Mouse (Mus musculus) limb, embryonic 12.5 days (tissue): ENCODE data around the gene Tedc2. TPM values are rescaled to one million over a fixed set of nuclear protein-coding genes. Genes with fewer than 3 reads are reported as not detected.

Experiments
- ATAC-seq: fragments of 200-750 bp; cut with Nextera tagmentation; 2 replicates; pipeline ENCODE4 v1.8.0; 2017; ENCODE audit warnings: low read depth, moderate TSS enrichment; ENCODE audit not compliant: insufficient number of reproducible peaks, insufficient read depth, low FRiP score, low TSS enrichment
- H3K27ac ChIP-seq: fragments of 300-500 bp; sonication (generic); 2 replicates; pipeline ENCODE4 v1.5.1; 2016; ENCODE audit warnings: mild to moderate bottlenecking, moderate library complexity
- H3K27me3 ChIP-seq: fragments of 300-500 bp; sonication (generic); 2 replicates; pipeline ENCODE4 v1.6.1; 2016; ENCODE audit warnings: mild to moderate bottlenecking, moderate library complexity
- H3K36me3 ChIP-seq: fragments of 300-500 bp; sonication (generic); 2 replicates; pipeline ENCODE4 v1.6.1; 2016; ENCODE audit warnings: mild to moderate bottlenecking, moderate library complexity
- H3K4me1 ChIP-seq: fragments of 300-500 bp; sonication (generic); replicated peaks from 2 replicates; pipeline ENCODE4 v1.6.1; 2016
- H3K4me2 ChIP-seq: fragments of 300-500 bp; sonication (generic); 2 replicates; pipeline ENCODE4 v1.6.1; 2016; ENCODE audit warnings: mild to moderate bottlenecking, moderate library complexity
- H3K4me3 ChIP-seq: fragments of 300-500 bp; sonication (generic); replicated peaks from 2 replicates; pipeline ENCODE4 v1.5.1; 2016; ENCODE audit warnings: mild to moderate bottlenecking
- H3K9ac ChIP-seq: fragments of 300-500 bp; sonication (generic); replicated peaks from 2 replicates; pipeline ENCODE4 v1.6.1; 2016; ENCODE audit warnings: mild to moderate bottlenecking, moderate library complexity
- H3K9me3 ChIP-seq: fragments of 300-500 bp; sonication (generic); 2 replicates; pipeline ENCODE4 v1.6.1; 2016; ENCODE audit warnings: mild to moderate bottlenecking, moderate library complexity
- WGBS: fragments of 180-500 bp; shearing (Covaris S2); methylation state at CpG from one replicate; pipeline ENCODE4 v1.1.7; 2016; 5-methylcytosine and 5-hydroxymethylcytosine counted together
- polyA plus RNA-seq: library from polyadenylated mRNA; unstranded; fragments of >200 nt; fragmentation: Nextera tagmentation; extraction: Ambion mirVana; gene quantifications from 2 replicates; pipeline ENCODE4 v1.2.1, GENCODE M21; 2016

Gene Tedc2
- polyA plus RNA-seq, 1 experiment from 2014 or later: 18.3 TPM

DNA sequence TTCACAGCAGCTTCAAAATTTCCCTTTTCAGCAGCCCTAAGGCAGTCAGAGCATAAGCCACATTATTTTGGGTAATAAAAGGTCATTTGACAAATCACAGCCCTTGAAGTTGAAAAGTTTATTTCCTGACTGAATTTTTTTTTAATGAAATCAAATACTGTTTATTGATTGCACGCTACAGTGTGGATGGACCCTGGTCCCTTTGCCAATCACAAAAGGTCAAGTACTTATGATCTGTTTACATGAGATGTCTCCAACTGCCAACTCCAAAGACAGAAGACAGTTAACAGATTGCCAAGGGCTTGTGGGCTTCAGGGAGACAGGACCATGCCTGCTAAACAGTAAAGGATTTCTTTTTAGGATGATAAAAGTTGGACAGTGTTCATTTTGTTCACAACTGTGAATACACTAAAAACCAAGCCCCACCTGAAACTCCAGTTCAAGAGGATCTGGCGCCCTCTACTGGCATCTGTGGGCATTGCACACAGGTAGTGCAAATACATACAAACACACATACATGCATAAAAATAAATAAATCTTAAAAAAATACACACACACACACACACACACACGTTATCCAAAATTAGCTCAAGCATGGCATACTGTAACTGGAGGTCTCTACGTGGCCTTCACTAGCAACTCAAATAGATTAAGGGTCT is 22.8 kb upstream of the Tedc2 start:
- H3K27ac ChIP-seq: no peak overlapping the region
- WGBS: 90% methylated on average over 4 of the region's 4 CpGs
- H3K4me1 ChIP-seq: no peaks in the 10 kb centered on the region
- H3K27me3 ChIP-seq: no peaks in the 10 kb centered on the region
- ATAC-seq: no peak
- H3K9ac ChIP-seq: no peak overlapping the region
- peaks cover 93% of the 10 kb centered on the region for H3K36me3 ChIP-seq
- peaks cover 13% of the 10 kb centered on the region for H3K9me3 ChIP-seq
- no peak overlapping the region for H3K4me2 ChIP-seq
- no peak overlapping the region for H3K4me3 ChIP-seq

GRCm38 (mm10) chr17:24236921-24237320 is 16.3 kb upstream of the Tedc2 start:
- Histone ChIP-seq H3K4me3 (no peak overlapping the region), H3K9ac (no peak overlapping the region), H3K27me3 (no peaks in the 10 kb centered on the region), H3K36me3 (peaks cover 100% of the 10 kb centered on the region), H3K9me3 (no peaks in the 10 kb centered on the region), H3K4me1 (no peaks in the 10 kb centered on the region), H3K27ac (no peak overlapping the region), H3K4me2 (no peak overlapping the region)
- ATAC-seq: no peak
- WGBS: 95% methylated on average over 7 of the region's 7 CpGs

DNA sequence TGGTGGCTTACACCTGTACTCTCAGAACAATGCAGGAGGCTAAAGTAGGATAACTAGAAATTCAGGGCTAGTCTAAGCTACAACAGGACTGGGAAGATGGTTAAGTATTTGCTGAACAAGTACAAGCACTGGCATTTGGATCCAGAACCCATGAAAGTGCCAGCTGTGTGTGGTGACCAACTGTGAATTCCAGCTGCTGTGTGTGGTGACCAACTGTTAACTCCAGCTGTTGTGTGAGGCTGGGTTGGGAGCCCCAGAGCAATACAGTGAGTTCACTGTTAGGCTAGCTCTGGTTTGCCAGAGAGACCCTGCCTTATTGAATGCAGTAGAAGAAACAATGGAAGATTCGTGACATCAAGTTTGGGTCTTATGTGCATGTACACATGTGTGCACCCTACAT is 15.8 kb upstream of the Tedc2 start:
- Histone ChIP-seq H3K36me3 (peaks cover 100% of the 10 kb centered on the region), H3K4me3 (no peak overlapping the region), H3K4me1 (no peaks in the 10 kb centered on the region), H3K4me2 (no peak overlapping the region), H3K9me3 (no peaks in the 10 kb centered on the region), H3K27me3 (no peaks in the 10 kb centered on the region), H3K27ac (no peak overlapping the region), H3K9ac (no peak overlapping the region)
- no peak for ATAC-seq
- 92% methylated on average over 1 of the region's 1 CpGs for WGBS

- ATAC-seq: no peak
- H3K4me3 ChIP-seq: no peak overlapping the region
Observed at GRCm38 (mm10) chr17:24227941-24228340, 7.3 kb upstream of the Tedc2 start.

DNA sequence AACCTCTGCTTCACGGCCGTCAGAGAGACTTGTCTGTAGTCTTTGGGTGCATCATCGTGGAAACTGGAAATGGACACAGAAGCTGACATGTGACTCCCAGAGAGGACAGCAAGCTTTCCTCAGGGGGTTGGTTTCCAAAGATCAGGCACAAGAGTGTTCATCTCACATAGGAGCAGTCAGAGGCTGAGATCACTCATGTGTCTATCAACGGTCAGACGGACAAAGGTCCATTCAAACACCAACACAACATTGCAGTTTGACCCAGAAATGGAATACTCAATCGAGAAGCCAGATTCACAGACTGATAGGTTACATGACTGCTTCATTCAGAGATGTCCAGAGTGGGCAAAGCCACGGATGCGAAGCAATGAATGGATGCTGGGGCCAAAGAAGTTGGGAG is 6.1 kb upstream of the Tedc2 start:
- no peak overlapping the region for H3K4me3 ChIP-seq
- 93% methylated on average over 8 of the region's 8 CpGs for WGBS
- no peak overlapping the region for H3K4me2 ChIP-seq
- no peaks in the 10 kb centered on the region for H3K4me1 ChIP-seq
- no peak for ATAC-seq
- no peaks in the 10 kb centered on the region for H3K27me3 ChIP-seq
- H3K9me3 ChIP-seq: no peaks in the 10 kb centered on the region
- no peak overlapping the region for H3K27ac ChIP-seq
- H3K9ac ChIP-seq: no peak overlapping the region
- H3K36me3 ChIP-seq: peaks cover 95% of the 10 kb centered on the region

More at GRCm38 (mm10) chr17:24227941-24228340, 7.3 kb upstream of the Tedc2 start:
- H3K9me3 ChIP-seq: no peaks in the 10 kb centered on the region
- H3K27ac ChIP-seq: no peak overlapping the region
- H3K36me3 ChIP-seq: peaks cover 100% of the 10 kb centered on the region
- 78% methylated on average over 7 of the region's 7 CpGs for WGBS
- H3K27me3 ChIP-seq: no peaks in the 10 kb centered on the region
- H3K4me1 ChIP-seq: no peaks in the 10 kb centered on the region
- H3K9ac ChIP-seq: no peak overlapping the region
- no peak overlapping the region for H3K4me2 ChIP-seq

- WGBS: 94% methylated on average over 5 of the region's 5 CpGs
- Histone ChIP-seq H3K4me2 (no peak overlapping the region), H3K9ac (no peak overlapping the region), H3K4me3 (no peak overlapping the region), H3K9me3 (no peaks in the 10 kb centered on the region), H3K4me1 (peaks cover 4% of the 10 kb centered on the region; the same call in 1 of the 2 replicates), H3K27ac (no peak overlapping the region), H3K27me3 (no peaks in the 10 kb centered on the region), H3K36me3 (peaks cover 86% of the 10 kb centered on the region)
- ATAC-seq: no peak
Observed at GRCm38 (mm10) chr17:24225851-24226250, 5.2 kb upstream of the Tedc2 start.

DNA sequence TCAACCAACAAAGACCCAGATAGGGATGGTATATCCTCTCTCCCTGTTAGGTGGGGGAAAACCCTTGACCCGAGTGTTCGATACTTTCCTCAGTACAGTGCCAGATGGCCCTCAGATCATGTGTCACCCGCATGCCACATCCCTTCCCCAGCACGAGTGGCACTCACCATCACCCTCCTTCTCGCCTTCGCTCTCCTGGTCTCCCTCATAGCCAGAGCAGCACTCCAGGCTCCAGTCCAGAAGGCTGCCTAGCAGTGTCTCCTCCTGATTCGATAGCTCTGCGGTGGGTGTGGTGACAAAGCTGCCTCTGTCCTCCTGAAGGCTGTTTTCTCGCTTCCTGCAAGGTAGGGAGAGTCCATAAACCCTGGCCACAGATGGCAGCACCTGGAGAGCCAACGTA is 4.1 kb upstream of the Tedc2 start:
- 82% methylated on average over 10 of the region's 10 CpGs for WGBS
- no peaks in the 10 kb centered on the region for H3K9me3 ChIP-seq
- no peak overlapping the region for H3K27ac ChIP-seq
- peaks cover 9% of the 10 kb centered on the region for H3K4me1 ChIP-seq
- ATAC-seq: no peak
- H3K9ac ChIP-seq: no peak overlapping the region
- peaks cover 75% of the 10 kb centered on the region for H3K36me3 ChIP-seq
- no peak overlapping the region for H3K4me2 ChIP-seq
- H3K4me3 ChIP-seq: no peak overlapping the region
- H3K27me3 ChIP-seq: no peaks in the 10 kb centered on the region

DNA sequence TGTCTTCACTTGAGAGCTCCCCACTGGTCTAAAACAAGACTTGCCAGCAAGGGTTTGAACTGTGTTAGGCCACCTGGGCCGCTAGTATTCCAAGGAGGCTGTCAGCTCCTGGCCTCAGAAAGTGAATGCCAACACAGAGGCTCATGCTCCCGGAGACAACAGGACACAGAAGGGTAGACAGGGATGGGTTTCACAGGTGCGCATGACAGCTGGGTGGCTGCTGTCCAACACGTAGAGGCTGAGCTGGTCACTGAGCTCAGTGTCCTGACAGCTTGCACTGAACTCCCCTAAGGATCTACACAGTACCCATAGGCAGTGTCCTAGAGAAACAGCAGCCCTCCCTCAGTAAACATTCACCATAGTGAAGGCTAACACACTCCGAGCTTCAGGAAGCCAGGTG is 2.9 kb upstream of the Tedc2 start:
- peaks cover 68% of the 10 kb centered on the region for H3K36me3 ChIP-seq
- H3K9me3 ChIP-seq: no peaks in the 10 kb centered on the region
- peaks cover 16% of the 10 kb centered on the region for H3K4me1 ChIP-seq
- no peaks in the 10 kb centered on the region for H3K27me3 ChIP-seq
- H3K9ac ChIP-seq: no peak overlapping the region
- H3K4me3 ChIP-seq: no peak overlapping the region
- H3K4me2 ChIP-seq: no peak overlapping the region
- H3K27ac ChIP-seq: no peak overlapping the region
- 89% methylated on average over 5 of the region's 5 CpGs for WGBS
- ATAC-seq: no peak

DNA sequence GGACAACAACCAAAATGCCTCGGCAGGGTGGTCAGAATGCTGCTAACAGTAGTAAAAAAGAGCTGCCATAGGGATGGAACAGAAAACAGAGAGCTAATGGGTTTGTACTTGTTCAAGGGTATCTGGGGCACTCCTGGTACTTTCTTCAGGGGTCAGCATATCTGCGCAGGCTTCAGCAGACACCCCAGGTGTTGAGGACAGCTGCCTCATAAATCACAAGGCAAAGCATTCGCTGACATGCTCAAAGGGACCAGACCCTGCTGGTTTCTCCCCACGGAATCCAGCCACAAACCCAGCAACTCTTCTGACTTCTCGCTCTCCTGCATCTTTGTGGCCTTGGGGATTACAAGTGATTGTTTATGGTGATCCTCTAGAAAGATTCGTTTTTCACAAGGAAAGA is 2.0 kb upstream of the Tedc2 start:
- no peak overlapping the region for H3K9ac ChIP-seq
- no peaks in the 10 kb centered on the region for H3K9me3 ChIP-seq
- no peak overlapping the region for H3K4me2 ChIP-seq
- WGBS: 70% methylated on average over 6 of the region's 6 CpGs
- ATAC-seq: no peak
- H3K27ac ChIP-seq: no peak overlapping the region
- no peak overlapping the region for H3K4me3 ChIP-seq
- H3K36me3 ChIP-seq: peaks cover 68% of the 10 kb centered on the region
- H3K27me3 ChIP-seq: no peaks in the 10 kb centered on the region
- H3K4me1 ChIP-seq: peaks cover 16% of the 10 kb centered on the region

DNA sequence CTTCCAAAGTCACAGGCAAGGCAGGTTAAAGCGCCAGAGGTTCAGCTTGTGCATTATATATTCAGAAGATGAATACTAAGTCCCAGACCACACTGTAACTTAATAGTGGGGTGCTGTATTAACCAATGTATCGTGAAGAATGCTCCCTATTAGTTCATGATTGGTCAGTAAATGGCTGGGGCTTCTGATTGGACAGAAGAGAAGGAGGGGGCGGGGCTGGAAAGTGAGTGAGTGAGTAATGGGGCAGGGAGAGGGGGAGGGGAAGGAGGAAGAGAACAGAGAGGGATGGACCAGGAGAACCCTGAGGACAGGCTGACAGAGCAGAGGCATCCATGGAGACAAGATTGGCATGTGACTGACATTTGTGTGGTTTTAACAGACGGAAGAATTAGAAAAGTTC is 3.8 kb downstream of the Tedc2 start:
- H3K9me3 ChIP-seq: no peaks in the 10 kb centered on the region
- no peak overlapping the region for H3K4me2 ChIP-seq
- WGBS: 72% methylated on average over 4 of the region's 4 CpGs
- no peak overlapping the region for H3K27ac ChIP-seq
- peaks cover 25% of the 10 kb centered on the region for H3K4me1 ChIP-seq
- peaks cover 49% of the 10 kb centered on the region for H3K36me3 ChIP-seq
- no peak for ATAC-seq
- no peak overlapping the region for H3K9ac ChIP-seq
- no peak overlapping the region for H3K4me3 ChIP-seq
- no peaks in the 10 kb centered on the region for H3K27me3 ChIP-seq

DNA sequence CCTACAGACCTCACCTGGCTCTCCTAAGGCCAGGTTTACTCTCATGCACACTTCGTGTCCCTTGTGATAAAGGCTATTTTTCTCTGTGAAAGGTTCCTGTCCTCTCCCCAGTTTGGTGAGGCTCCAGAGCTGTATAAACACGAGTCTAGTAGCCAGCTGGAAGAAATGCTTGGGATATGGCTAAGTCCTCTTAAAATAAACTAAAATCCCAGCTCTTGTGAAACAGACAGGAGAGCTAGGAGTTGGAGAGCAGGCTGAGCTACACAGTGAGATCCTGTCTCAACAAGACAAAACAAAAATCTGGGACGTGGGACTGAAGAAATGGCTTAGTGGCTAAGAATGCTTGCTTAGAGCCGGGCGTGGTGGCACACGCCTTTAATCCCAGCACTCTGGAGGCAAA is 7.5 kb downstream of the Tedc2 start:
- no peak for ATAC-seq
- Histone ChIP-seq H3K9me3 (no peaks in the 10 kb centered on the region), H3K4me1 (peaks cover 42% of the 10 kb centered on the region), H3K36me3 (peaks cover 40% of the 10 kb centered on the region), H3K27ac (no peak overlapping the region; the same call in 1 of the 2 replicates), H3K4me2 (no peak overlapping the region), H3K27me3 (no peaks in the 10 kb centered on the region; the same call in 1 of the 2 replicates), H3K4me3 (no peak overlapping the region), H3K9ac (no peak overlapping the region)
- 80% methylated on average over 6 of the region's 6 CpGs for WGBS

DNA sequence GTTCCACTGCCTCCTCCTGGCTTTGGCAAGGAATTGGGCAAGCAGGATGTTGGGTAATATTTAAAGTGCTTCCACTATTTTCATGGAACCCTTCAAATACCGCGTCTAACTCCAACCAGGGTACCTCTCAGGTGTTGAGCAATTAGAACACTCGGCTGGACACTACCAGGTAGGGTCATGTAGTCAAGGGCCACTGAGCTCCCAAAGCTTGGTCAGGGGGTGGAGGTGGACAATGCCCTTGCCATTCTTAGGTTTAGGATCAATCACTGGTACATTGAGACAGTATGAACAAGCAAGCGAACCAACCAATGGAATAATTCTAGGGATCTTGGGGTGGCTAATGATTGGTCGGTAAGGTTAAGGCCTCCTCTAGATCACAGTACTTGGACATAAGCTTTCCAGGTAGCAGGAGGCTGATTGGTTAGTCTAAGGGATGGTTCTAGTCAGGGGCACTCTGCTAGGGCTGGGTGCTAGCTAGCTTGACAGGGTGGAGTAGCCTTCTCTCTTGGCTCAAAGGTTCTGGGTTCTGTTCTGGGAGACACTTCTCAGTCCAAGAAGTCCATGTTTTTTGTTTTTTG is 8.1 kb downstream of the Tedc2 start:
- H3K27me3 ChIP-seq: peaks cover 5% of the 10 kb centered on the region; the same call in 1 of the 2 replicates
- H3K36me3 ChIP-seq: peaks cover 36% of the 10 kb centered on the region
- H3K9ac ChIP-seq: peak overlapping the region; percentile 73; the same call in 1 of the 2 replicates
- H3K4me2 ChIP-seq: peak overlapping the region; percentile 95
- no peaks in the 10 kb centered on the region for H3K9me3 ChIP-seq
- ATAC-seq: no peak
- 29% methylated on average over 5 of the region's 5 CpGs for WGBS
- H3K27ac ChIP-seq: peak overlapping the region; percentile 97
- H3K4me3 ChIP-seq: peak overlapping the region; percentile 53
- peaks cover 49% of the 10 kb centered on the region for H3K4me1 ChIP-seq
